Mouse (Mus musculus): ENCODE data around the gene Eps8l1. TPM values are rescaled to one million over a fixed set of nuclear protein-coding genes. Genes with fewer than 3 reads are reported as not detected.

The Eps8l1 gene
- polyA plus RNA-seq, 1 experiment from 2014 or later, result 2.0 TPM

GRCm38 (mm10) chr7:4437721-4438120 is 22.8 kb upstream of the Eps8l1 start:
- H3K4me3 ChIP-seq (ENCODE audit: low read depth, low read length), result no peak overlapping the region
- no peaks in the 10 kb centered on the region for H3K4me1 ChIP-seq (replicated peaks; ENCODE audit: control insufficient read depth, insufficient read depth, low read length)
- H3K4me2 ChIP-seq, result no peak overlapping the region
- H3K9me3 ChIP-seq (ENCODE audit: control insufficient read depth, low read length), result no peaks in the 10 kb centered on the region; the same call in 1 of the 2 replicates
- ATAC-seq (replicated peaks; ENCODE audit: low FRiP score) (no peak), DNase-seq (ENCODE audit: low spot score) (peak; percentile 22)
- no peak overlapping the region for H3K9ac ChIP-seq (ENCODE audit: low read depth, low read length)
- no peak overlapping the region for H3K27ac ChIP-seq (ENCODE audit: low read depth, low read length)
- no peaks in the 10 kb centered on the region for H3K27me3 ChIP-seq (replicated peaks; ENCODE audit: control insufficient read depth, insufficient read depth, low read length)
- 85% methylated on average over 2 of the region's 2 CpGs for WGBS
- peaks cover 46% of the 10 kb centered on the region for H3K36me3 ChIP-seq (ENCODE audit: control insufficient read depth, insufficient read depth, low read length)

DNA sequence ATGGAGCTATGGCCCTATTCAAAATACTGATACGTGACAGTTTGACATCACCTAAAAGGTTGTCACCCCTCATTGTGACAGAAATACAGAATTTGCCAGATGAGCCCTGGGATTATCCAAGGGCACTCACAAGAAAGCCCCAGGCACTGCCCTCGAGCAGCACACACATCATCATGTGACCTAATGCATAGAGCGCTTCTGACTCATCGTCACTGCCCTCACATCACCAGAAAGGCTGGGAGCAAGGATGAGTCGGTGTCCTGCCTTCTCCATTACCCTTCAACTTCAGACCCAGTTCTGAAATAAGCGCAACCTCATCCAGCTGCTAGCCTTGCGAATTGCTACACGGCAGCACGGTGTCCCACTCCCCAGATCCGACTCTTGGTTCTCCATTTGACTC is 19.9 kb upstream of the Eps8l1 start:
- no peak overlapping the region for H3K4me2 ChIP-seq
- ATAC-seq (replicated peaks; ENCODE audit: low FRiP score) (no peak), DNase-seq (ENCODE audit: low spot score) (no peak)
- H3K9ac ChIP-seq (ENCODE audit: low read depth, low read length), result no peak overlapping the region
- H3K36me3 ChIP-seq (ENCODE audit: control insufficient read depth, insufficient read depth, low read length), result peaks cover 46% of the 10 kb centered on the region
- H3K27me3 ChIP-seq (replicated peaks; ENCODE audit: control insufficient read depth, insufficient read depth, low read length), result no peaks in the 10 kb centered on the region
- WGBS, result 87% methylated on average over 10 of the region's 10 CpGs
- H3K4me1 ChIP-seq (replicated peaks; ENCODE audit: control insufficient read depth, insufficient read depth, low read length), result no peaks in the 10 kb centered on the region; the same call in 1 of the 2 replicates
- no peak overlapping the region for H3K4me3 ChIP-seq (ENCODE audit: low read depth, low read length)
- H3K9me3 ChIP-seq (ENCODE audit: control insufficient read depth, low read length), result no peaks in the 10 kb centered on the region; the same call in 1 of the 2 replicates
- no peak overlapping the region for H3K27ac ChIP-seq (ENCODE audit: low read depth, low read length)

DNA sequence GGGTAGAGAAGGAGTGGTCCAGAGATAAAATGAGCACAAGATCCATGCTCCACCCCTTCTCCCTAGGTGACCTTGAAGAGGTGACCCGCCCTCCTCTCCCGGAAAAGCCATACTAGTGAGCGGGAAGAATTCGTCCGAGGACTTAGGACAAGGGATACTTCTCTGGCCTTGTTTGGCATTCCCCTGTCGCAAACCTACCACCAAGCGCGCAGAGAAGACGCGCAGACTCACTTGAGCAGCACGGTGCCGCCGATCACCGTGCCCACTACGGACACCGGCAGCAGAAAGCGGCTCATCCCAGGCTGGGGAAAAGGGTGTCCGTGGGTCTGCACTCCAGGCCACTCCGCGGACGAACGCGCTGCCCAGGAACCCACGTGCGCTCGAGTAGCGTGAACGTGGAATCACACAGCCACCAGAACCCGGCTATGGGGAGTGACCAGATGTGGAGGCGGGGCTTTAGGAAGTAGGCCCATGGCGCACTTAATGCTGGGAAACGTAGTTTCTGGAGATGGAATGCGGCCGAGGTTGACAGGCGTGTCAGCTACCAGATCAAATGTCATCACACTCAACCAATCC is 15.2 kb upstream of the Eps8l1 start, which contains the start of gene Rdh13:
Gene Rdh13 (minus strand): TSS at position 434 of the 576 bp plus-strand sequence.
- peak within 1 kb of the TSS; percentile 74 for H3K4me2 ChIP-seq
- H3K4me1 ChIP-seq (replicated peaks; ENCODE audit: control insufficient read depth, insufficient read depth, low read length), result no peaks in the 10 kb centered on the region; the same call in 1 of the 2 replicates
- no peaks in the 10 kb centered on the region; the same call in 1 of the 2 replicates for H3K9me3 ChIP-seq (ENCODE audit: control insufficient read depth, low read length)
- peak within 1 kb of the TSS; percentile 85 for H3K4me3 ChIP-seq (ENCODE audit: low read depth, low read length)
- H3K9ac ChIP-seq (ENCODE audit: low read depth, low read length), result peak within 1 kb of the TSS; percentile 77
- peaks cover 34% of the 10 kb centered on the region for H3K36me3 ChIP-seq (ENCODE audit: control insufficient read depth, insufficient read depth, low read length)
- no peaks in the 10 kb centered on the region for H3K27me3 ChIP-seq (replicated peaks; ENCODE audit: control insufficient read depth, insufficient read depth, low read length)
- peak; percentile 88 for DNase-seq (ENCODE audit: low spot score)
- peak; percentile 95 for ATAC-seq (replicated peaks; ENCODE audit: low FRiP score)
- H3K27ac ChIP-seq (ENCODE audit: low read depth, low read length), result peak within 1 kb of the TSS; percentile 48; the same call in 1 of the 2 replicates
- under 1% methylated on average over 35 of the region's 35 CpGs for WGBS

- 6% methylated on average over 1 of the region's 1 CpGs for WGBS
Observed at GRCm38 (mm10) chr7:4447138-4447537, 13.3 kb upstream of the Eps8l1 start.

DNA sequence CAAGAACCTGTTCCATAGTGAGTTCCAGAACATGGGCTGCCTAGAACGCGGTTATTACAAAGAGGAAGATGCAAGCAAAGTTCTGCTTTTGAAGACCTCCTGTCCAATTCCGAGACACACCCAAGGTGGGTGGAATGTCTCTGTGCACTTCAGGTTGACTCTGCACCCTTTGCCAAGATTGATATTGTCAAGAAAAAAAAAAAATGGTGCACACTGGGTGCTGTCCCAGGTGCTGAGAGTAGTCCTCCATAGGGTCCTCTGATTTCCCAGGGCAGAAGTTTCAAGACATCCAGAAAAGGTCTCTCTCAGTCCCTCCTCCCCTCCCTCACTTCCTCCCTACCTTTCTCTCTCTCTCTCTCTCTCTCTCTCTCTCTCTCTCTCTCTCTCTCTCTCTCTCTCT is 12.0 kb upstream of the Eps8l1 start:
- Histone ChIP-seq H3K9me3 (ENCODE audit: control insufficient read depth, low read length) (no peaks in the 10 kb centered on the region), H3K4me3 (ENCODE audit: low read depth, low read length) (no peak overlapping the region), H3K27me3 (replicated peaks; ENCODE audit: control insufficient read depth, insufficient read depth, low read length) (no peaks in the 10 kb centered on the region), H3K9ac (ENCODE audit: low read depth, low read length) (no peak overlapping the region), H3K36me3 (ENCODE audit: control insufficient read depth, insufficient read depth, low read length) (peaks cover 8% of the 10 kb centered on the region; the same call in 1 of the 2 replicates), H3K4me1 (replicated peaks; ENCODE audit: control insufficient read depth, insufficient read depth, low read length) (peaks cover 8% of the 10 kb centered on the region), H3K27ac (ENCODE audit: low read depth, low read length) (no peak overlapping the region), H3K4me2 (no peak overlapping the region)
- DNase-seq (ENCODE audit: low spot score) (no peak), ATAC-seq (replicated peaks; ENCODE audit: low FRiP score) (no peak)
- WGBS, result 76% methylated on average over 3 of the region's 3 CpGs

More at GRCm38 (mm10) chr7:4447138-4447537, 13.3 kb upstream of the Eps8l1 start:
- Histone ChIP-seq H3K4me3 (ENCODE audit: low read depth, low read length) (no peak overlapping the region), H3K36me3 (ENCODE audit: control insufficient read depth, insufficient read depth, low read length) (peaks cover 19% of the 10 kb centered on the region), H3K27ac (ENCODE audit: low read depth, low read length) (no peak overlapping the region), H3K27me3 (replicated peaks; ENCODE audit: control insufficient read depth, insufficient read depth, low read length) (no peaks in the 10 kb centered on the region), H3K9ac (ENCODE audit: low read depth, low read length) (no peak overlapping the region), H3K9me3 (ENCODE audit: control insufficient read depth, low read length) (no peaks in the 10 kb centered on the region; the same call in 1 of the 2 replicates), H3K4me1 (replicated peaks; ENCODE audit: control insufficient read depth, insufficient read depth, low read length) (peaks cover under 1% of the 10 kb centered on the region), H3K4me2 (no peak overlapping the region)
- no peak for DNase-seq (ENCODE audit: low spot score)
- no peak for ATAC-seq (replicated peaks; ENCODE audit: low FRiP score)

DNA sequence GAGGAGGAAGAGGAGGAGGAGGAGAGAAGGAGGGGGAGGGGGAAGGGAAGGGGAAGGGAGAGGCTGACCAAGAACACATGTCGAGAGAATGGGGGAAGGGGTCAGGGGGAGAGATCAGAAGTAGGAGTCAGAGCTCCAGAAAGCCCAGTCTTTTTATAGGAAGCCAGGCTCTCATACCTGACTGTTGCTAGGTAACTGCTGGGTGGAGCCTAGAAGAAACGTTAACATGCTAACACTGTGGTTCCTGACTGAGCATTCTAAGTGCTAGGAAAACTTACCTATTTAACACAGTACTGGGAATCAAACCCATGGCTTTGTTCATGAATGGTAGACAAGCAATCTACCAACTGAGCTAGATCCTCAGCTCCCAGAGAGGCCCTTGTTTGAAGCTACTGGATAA is 11.3 kb upstream of the Eps8l1 start:
- 0 out of 2 replicates have a peak, but pooled peaks cover 2% of the 10 kb centered on the region for H3K36me3 ChIP-seq (ENCODE audit: control insufficient read depth, insufficient read depth, low read length)
- 17% methylated on average over 2 of the region's 2 CpGs for WGBS

GRCm38 (mm10) chr7:4452644-4453043 is 7.8 kb upstream of the Eps8l1 start:
- H3K9ac ChIP-seq (ENCODE audit: low read depth, low read length), result no peak overlapping the region
- WGBS, result 23% methylated on average over 4 of the region's 4 CpGs
- DNase-seq (ENCODE audit: low spot score), result no peak
- H3K4me3 ChIP-seq (ENCODE audit: low read depth, low read length), result no peak overlapping the region
- H3K4me2 ChIP-seq, result no peak overlapping the region
- no peak overlapping the region for H3K27ac ChIP-seq (ENCODE audit: low read depth, low read length)
- H3K36me3 ChIP-seq (ENCODE audit: control insufficient read depth, insufficient read depth, low read length), result no peaks in the 10 kb centered on the region
- peak; percentile 57; the same call in 1 of the 2 replicates for ATAC-seq (replicated peaks; ENCODE audit: low FRiP score)
- no peaks in the 10 kb centered on the region for H3K9me3 ChIP-seq (ENCODE audit: control insufficient read depth, low read length)
- H3K4me1 ChIP-seq (replicated peaks; ENCODE audit: control insufficient read depth, insufficient read depth, low read length), result peaks cover 8% of the 10 kb centered on the region
- no peaks in the 10 kb centered on the region for H3K27me3 ChIP-seq (replicated peaks; ENCODE audit: control insufficient read depth, insufficient read depth, low read length)

More for the DNA sequence above, 11.3 kb upstream of the Eps8l1 start:
- Histone ChIP-seq H3K9ac (ENCODE audit: low read depth, low read length) (no peak overlapping the region), H3K9me3 (ENCODE audit: control insufficient read depth, low read length) (no peaks in the 10 kb centered on the region), H3K4me2 (no peak overlapping the region), H3K4me3 (ENCODE audit: low read depth, low read length) (no peak overlapping the region), H3K27me3 (replicated peaks; ENCODE audit: control insufficient read depth, insufficient read depth, low read length) (no peaks in the 10 kb centered on the region), H3K27ac (ENCODE audit: low read depth, low read length) (no peak overlapping the region), H3K4me1 (replicated peaks; ENCODE audit: control insufficient read depth, insufficient read depth, low read length) (peaks cover 8% of the 10 kb centered on the region)
- ATAC-seq (replicated peaks; ENCODE audit: low FRiP score) (no peak), DNase-seq (ENCODE audit: low spot score) (no peak)

GRCm38 (mm10) chr7:4464194-4464824 is 3.8 kb downstream of the Eps8l1 start:
- ATAC-seq (replicated peaks; ENCODE audit: low FRiP score) (no peak), DNase-seq (ENCODE audit: low spot score) (no peak)
- Histone ChIP-seq H3K9ac (ENCODE audit: low read depth, low read length) (no peak overlapping the region), H3K9me3 (ENCODE audit: control insufficient read depth, low read length) (no peaks in the 10 kb centered on the region), H3K27ac (ENCODE audit: low read depth, low read length) (no peak overlapping the region; the same call in 1 of the 2 replicates), H3K4me3 (ENCODE audit: low read depth, low read length) (no peak overlapping the region), H3K4me1 (replicated peaks; ENCODE audit: control insufficient read depth, insufficient read depth, low read length) (no peaks in the 10 kb centered on the region; the same call in 1 of the 2 replicates), H3K36me3 (ENCODE audit: control insufficient read depth, insufficient read depth, low read length) (no peaks in the 10 kb centered on the region), H3K27me3 (replicated peaks; ENCODE audit: control insufficient read depth, insufficient read depth, low read length) (no peaks in the 10 kb centered on the region), H3K4me2 (no peak overlapping the region)
- WGBS, result 8% methylated on average over 11 of the region's 12 CpGs

Measured in liver, embryonic 11.5 days (tissue).